Mouse (Mus musculus): ENCODE data around the gene Lrrc25. TPM values are rescaled to one million over a fixed set of nuclear protein-coding genes. Genes with fewer than 3 reads are reported as not detected.

Gene Lrrc25
- polyA plus RNA-seq, 1 experiment = 0.13 TPM

- no peak for TF ChIP-seq GATA1 (IDR thresholded peaks at IDR 0.05; ENCODE audit: low read length)
These were observed 19.1 kb upstream of the Lrrc25 start for GRCm38 (mm10) chr8:70596775-70597416.

DNA sequence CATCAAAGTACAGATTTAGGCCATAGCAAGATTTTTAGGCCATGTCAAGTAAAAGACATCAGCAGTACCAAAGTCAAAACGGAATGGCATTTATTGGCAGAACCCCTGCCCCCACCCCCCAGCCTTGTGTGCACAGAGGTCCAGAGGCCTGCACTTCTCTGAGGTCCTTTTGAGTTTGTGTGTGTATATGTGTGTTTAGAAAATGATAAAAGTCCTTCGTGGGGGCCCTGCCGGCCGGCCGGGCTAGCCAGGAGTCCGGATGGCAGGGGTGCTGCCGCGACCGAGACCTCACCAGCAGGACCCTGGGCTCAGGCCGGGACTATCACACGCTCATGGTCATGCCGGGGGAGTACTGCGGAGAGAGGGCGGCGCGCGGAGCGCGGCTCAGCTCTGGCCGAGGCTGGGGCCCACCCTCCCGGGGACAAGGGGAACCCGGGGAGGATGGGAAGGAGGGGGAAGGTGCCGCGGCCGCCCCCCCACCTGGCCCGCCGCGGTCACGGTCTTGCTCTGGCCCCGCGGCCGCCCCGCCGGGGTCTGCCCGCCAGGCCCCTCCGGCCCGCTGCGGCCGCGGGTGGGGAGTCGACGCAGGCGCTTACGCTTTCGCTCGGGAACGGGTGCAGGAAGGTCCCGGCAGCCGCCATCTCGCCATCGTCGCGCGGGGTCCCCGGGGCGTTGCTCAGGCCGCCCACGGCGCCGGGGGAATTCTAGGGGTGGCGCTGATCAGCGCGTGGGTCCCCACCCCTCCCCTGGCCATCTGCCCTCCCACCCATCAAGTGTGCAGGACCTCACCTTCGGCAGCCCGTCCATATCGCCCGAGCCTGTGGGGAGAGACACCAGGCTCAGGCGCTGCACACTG lies 18.3 kb upstream of the Lrrc25 start:
- TF ChIP-seq GATA1 (IDR thresholded peaks at IDR 0.05; ENCODE audit: low read length) = no peak

DNA sequence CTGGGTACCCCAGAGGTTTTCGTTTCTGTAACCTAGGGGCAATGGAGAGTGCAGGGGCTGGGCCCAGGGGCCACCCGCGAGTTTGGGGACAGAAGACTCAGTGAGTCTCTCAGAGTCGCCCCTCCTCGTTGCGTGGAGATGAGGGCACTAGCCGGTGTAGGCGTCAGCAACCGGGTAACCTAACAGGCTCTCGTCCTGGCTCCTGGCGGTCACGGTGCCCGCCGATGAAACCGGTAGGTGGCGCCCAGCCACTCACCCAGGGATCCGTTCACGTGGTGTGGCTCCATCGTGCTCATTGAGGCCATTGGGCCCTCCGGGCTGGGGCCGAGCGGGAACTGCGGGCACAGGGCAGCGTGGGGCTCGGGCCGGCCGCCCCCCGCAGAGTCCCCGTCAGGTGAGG lies 17.7 kb upstream of the Lrrc25 start:
- TF ChIP-seq GATA1 (IDR thresholded peaks at IDR 0.05; ENCODE audit: low read length) = no peak

- no peak for TF ChIP-seq GATA1 (IDR thresholded peaks at IDR 0.05; ENCODE audit: low read length)
These were observed 17.2 kb upstream of the Lrrc25 start for GRCm38 (mm10) chr8:70598722-70599121.

GRCm38 (mm10) chr8:70599507-70600290 lies 16.3 kb upstream of the Lrrc25 start:
- no peak for TF ChIP-seq GATA1 (IDR thresholded peaks at IDR 0.05; ENCODE audit: low read length)

GRCm38 (mm10) chr8:70600473-70601270 lies 15.3 kb upstream of the Lrrc25 start:
- TF ChIP-seq GATA1 (IDR thresholded peaks at IDR 0.05; ENCODE audit: low read length) = no peak

- no peak for TF ChIP-seq GATA1 (IDR thresholded peaks at IDR 0.05; ENCODE audit: low read length)
These were observed 14.7 kb upstream of the Lrrc25 start for GRCm38 (mm10) chr8:70601271-70601649.

GRCm38 (mm10) chr8:70602139-70602811 lies 13.7 kb upstream of the Lrrc25 start:
- no peak for TF ChIP-seq GATA1 (IDR thresholded peaks at IDR 0.05; ENCODE audit: low read length)

GRCm38 (mm10) chr8:70604558-70604957 lies 11.4 kb upstream of the Lrrc25 start:
- TF ChIP-seq GATA1 (IDR thresholded peaks at IDR 0.05; ENCODE audit: low read length) = no peak

DNA sequence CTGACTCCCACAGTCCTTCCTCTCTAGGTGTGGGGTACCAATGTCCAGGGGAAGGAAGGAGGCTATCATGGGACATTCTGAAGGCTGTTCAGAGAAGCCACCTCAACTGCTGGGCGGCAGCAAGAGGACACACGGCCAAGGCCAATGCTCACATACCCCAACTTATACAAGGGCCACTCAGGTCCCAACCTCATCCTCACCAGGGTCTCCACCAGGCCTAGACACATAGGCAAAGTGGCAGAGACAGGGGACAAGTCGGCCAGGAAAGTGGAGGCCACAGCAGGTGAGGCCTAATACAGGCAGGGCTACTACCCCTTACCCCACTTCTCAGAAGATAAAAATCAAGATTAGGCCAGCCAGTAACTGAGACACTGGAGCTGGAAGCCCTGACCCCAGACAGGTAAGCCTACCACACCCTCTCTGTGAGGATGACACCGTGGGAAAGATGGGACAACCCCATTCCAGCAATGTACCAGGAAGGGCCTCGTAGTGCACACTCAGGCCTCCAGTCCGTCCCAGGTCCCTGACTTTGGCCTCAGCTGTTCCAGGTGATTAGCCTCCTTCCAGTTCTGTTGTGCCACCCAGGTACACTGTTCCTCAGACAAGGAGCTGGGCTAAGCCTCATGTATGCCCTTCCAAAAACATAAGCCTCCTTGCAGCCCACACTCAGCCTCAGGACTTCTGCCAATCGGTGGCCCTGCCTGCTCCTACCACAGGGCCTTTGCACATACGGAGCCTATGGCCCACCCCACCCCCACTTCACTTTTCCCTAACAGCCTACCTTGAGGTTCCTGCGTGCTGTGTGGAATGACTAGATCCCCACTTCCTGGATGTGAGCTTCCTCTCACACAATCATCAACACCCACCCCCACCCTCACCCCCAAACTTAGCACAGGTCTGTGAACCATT lies 9.8 kb upstream of the Lrrc25 start:
- no peak for TF ChIP-seq GATA1 (IDR thresholded peaks at IDR 0.05; ENCODE audit: low read length)

DNA sequence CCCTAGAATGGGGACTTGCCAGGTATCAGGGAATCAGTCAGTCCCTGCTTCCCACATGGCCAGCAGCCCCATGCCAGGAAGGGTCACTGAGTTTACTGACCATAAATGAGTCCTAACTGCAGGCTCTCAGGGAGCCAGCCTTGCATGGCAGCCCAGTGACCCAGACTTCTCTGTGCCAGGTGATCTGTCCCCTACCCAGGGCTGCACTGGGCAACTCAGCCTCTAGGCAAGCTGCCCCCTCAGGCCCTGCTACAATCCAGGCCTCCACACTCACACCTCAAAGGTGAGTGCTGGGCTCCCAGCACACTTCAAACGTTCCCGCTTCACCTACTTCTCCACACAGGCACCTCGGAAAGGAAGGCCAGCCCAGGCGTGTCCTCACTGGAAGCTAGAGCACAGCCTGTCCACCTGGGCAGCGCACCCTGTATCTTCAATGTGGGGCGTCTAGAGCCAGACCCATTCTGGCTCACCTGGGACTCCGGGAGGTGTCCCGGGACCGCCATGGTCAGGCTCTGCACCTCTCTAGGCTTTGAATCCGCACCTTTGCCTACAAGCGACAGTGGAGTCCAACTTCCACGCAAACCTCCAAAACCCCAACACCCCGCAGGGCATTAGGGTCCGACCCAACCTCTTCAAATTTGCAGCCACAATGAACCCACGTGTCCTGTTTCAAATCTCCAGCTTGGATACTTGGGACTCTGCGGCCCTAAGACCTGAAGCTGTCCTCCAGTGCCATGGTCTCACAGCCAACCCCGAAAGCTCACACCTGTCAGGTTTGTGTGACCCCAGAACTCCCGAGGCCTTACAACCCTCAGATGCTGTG lies 9.0 kb upstream of the Lrrc25 start:
- TF ChIP-seq GATA1 (IDR thresholded peaks at IDR 0.05; ENCODE audit: low read length) = no peak

DNA sequence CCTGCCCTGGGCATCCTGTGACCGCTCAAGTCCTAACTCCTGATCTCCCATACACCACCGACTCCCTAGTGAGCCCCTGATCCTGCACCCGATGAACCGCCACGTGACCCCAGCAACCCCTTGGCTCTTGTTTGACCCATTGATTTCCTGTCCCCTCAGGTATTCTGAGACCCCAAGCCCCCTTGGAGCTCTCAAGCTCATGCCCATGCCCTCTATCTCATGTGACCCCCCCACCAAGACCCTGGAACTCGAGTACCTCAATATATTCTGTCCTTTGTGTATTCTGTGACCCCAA lies 8.4 kb upstream of the Lrrc25 start:
- no peak for TF ChIP-seq GATA1 (IDR thresholded peaks at IDR 0.05; ENCODE audit: low read length)
